Mouse (Mus musculus) G1E (cell line): ENCODE results near the gene 1810043G02Rik.

Experiments
- CTCF ChIP-seq: IDR thresholded peaks from 2 replicates; pipeline ENCODE4 v1.5.1; 2012; ENCODE audit warnings: low read depth, low read length, inconsistent platforms, mixed read lengths
- GATA1 ChIP-seq: IDR thresholded peaks from 2 replicates; pipeline ENCODE4 v1.6.1; 2012; ENCODE audit warnings: borderline replicate concordance, low read length, inconsistent platforms, mixed read lengths
- GATA2 ChIP-seq: IDR thresholded peaks from 2 replicates; pipeline ENCODE4 v1.6.1; 2012; ENCODE audit warnings: low read depth, low read length, inconsistent platforms, borderline replicate concordance
- POLR2AphosphoS5 ChIP-seq: IDR thresholded peaks from 2 replicates; pipeline ENCODE4 v1.6.1; 2012; ENCODE audit warnings: low read depth, low read length, inconsistent platforms; ENCODE audit not compliant: insufficient replicate concordance

DNA sequence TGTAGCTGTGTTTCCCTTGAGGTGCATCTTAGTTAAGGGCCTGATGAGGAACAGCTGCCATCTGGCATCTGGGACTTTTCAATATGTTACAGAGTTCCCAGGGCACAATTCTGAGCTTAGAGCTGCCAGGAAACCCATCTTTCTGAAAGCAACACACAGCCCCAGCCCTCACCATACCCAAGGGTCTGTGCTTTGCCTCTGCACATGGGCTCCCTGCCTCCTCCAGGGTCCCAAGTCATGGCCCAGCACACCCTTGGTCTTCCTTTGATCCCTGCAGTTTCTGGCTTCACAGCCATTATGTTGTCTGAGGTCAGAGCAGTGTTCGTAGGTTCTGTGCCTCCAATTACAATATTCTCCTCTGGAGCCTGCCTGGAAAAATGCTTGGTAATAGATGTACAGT is 50.8 kb downstream of the 1810043G02Rik start:
- TF ChIP-seq CTCF (no peak), GATA2 (no peak), GATA1 (no peak), POLR2AphosphoS5 (no peak)
